Mouse (Mus musculus) CD8-positive naive resting alpha-beta T cell, adult 2 months (primary cell): ENCODE measurements around the gene B3gnt2.

Experiments used
- DNase-seq, 2 experiments: peaks; one replicate each; pipeline ENCODE4 v3.0.0; 2022; ENCODE audit warnings: low read depth in 2 of 2, low spot score in 2 of 2

The B3gnt2 gene

DNA sequence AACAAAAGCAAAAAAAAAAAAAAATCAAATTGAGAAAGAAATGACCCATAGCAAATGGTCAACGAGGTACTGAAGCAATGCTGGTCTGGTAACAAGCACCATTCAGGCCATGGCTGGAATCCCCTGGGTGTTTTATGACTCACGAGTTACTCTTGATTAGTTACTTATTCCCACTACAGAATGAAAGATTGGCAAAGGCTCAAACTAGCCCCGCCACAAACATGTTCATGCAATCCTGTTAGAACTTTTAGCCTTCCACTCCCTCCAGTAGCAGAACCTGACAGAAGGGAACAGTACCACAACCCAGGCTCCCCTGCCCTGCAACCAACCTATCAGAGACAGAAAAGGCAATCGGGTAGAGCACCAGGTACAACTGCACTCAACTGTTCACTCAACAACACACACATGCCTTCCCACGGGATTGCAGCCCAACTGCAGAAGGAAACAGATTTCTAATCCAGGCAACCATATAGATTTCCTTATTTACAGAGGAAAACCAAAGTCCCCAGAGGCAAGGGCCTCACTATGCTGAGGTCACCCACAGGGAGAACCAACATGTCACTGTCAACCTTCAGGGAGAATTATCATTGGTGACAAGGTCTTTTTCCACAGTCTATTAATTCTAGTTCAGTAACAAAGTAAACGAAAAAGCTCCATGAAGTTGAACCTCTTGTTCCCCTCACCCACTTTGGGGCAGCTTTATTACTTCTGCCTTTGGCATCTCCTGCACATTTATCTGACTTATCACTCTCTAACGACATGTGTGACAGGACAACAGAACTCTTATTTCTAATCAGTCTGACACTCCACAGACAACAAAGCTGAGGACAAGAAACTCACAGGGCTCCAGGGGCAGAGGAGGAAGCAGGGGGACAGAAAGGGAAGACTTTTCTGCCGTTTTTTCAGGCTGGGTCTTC lies 12.8 kb downstream of the B3gnt2 start:
- no peak for DNase-seq

DNA sequence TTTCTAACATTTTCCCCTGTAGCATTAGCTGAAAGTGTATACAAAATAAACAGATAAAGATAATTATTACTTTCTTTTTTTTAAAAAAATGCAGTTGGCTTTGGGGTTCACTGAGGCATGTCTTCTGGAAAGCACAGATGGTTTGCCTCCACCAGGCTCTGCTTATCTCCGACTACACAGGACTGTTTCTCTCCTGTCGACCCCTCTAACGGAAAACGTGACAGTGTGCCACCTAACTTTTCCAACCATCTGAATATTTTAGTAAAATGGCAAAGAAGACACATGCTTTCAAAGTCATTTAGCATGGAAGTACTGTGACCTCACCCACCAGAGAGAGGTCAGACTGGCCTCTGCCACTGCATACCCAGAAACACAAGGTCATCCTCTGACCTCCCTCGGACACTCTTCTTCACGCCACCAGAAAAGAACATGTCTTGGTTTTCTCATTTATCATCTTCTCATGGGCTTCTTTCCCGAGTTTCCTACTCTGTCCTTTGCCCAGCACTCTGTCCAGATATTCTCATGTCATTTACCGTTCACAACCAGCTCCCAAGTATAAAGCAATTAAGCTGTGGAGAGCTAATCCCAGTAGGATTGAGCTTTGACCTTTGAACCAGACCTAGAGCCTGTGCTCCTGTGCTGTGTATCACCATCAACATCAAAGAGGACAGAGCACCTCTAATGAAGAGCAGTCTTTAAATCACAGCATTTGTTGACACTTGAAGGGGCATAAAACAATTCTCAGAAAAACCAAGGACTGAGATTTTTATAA lies 13.6 kb downstream of the B3gnt2 start:
- DNase-seq: no peak

DNA sequence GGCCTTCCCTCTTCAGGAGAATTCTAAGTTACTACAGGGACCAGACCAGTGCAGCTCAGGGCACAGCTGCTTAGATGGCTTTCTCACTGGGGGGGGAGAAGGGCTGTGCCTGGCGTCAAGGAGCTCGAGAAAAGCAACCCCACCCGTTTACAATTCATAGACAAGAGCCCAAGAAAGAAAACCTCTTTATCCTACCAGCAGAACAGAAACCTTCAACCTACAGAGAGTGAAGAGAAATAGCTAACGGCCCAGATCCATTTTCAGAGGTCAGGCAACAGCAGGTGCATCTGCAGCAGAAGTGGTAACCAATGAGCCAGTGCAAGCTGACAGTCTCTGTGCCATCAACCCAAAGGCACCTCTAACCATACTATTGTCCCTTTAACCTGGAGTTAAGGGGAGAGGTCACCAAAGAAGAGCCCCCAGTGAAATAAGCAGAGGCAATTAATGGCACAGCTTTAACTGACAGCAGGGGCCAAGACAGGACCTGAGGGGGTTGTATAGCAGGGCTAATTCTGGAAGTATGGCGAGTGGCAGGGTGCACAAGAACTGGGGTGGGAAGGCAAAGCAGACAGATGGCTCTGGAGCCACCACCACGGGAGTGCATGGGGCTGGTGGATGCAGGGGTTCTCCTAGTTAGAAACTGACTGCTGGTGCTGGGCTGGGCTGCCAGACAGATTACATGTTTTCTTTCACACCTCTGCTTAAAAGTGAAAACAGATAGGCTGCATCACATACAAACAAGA lies 14.5 kb downstream of the B3gnt2 start:
- no peak for DNase-seq

DNA sequence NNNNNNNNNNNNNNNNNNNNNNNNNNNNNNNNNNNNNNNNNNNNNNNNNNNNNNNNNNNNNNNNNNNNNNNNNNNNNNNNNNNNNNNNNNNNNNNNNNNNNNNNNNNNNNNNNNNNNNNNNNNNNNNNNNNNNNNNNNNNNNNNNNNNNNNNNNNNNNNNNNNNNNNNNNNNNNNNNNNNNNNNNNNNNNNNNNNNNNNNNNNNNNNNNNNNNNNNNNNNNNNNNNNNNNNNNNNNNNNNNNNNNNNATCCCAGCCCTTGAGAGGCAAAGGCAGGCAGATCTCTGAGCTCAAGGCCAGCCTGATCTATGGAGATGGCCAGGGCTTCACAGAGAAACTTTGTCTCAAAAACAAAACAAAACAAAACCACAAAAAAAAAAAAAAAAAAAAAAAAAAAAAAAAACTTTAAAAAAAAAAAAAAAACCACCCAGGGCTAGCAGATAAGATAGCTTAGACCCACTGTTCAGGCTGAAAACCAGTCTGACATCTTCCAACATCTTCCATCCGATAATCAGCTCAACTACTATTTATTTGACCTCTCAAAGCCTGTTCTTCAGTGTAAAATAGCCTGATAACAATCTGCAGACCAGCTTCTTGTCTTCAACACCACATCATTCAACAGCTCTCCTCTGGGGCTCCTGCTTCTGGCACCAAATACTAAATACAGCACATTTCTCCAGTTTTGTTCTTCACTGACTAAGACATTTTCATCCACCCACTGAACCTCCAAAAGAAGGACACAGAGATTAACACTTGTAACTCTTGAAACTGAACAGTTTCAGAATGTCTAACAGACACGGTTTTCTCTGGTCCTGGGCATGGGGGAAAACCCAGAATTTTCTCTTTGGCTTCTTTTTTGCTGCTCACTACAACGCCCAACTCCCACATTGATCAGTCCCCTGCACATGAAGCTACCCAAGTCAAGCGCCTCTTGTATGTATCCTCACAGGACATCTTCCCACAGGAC lies 15.7 kb downstream of the B3gnt2 start:
- no peak for DNase-seq

DNA sequence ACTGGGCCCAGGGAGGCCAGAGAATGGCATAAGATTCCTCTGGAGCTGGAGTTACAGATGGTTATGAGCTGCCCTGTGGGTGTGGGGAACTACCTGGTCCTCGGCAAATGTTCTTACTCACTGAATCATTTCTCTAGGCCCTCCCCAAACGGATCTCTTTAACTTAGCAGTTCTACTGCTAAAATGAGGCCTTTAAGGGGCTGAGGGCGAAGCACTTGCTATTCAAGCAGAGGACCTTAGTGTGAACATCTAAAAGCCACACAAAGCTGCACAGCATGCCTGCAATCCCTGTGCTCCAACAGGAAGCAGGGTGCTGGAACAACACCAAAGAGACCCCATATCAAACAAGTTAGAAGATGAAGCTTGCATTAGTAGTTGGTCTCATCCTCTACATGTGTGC lies 21.3 kb downstream of the B3gnt2 start:
- DNase-seq: no peak

DNA sequence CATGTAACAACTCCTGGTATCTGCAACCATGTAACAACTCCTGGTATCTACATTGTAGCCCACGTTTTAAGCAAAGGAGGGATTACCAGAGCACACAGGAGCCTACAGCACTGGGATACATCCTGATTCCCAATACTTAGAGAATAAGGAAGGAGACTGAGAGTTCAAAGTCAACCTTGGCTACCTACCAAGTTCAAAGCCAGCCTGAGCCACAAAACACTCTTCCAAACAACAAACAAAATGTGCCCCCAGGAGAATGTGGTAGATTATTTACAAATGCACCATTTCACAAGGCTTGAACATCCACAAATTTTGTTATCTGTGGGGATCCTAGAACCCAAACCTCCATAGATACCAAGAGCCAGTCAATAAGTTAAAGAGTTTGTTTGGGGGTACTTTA lies 22.4 kb downstream of the B3gnt2 start:
- no peak for DNase-seq

DNA sequence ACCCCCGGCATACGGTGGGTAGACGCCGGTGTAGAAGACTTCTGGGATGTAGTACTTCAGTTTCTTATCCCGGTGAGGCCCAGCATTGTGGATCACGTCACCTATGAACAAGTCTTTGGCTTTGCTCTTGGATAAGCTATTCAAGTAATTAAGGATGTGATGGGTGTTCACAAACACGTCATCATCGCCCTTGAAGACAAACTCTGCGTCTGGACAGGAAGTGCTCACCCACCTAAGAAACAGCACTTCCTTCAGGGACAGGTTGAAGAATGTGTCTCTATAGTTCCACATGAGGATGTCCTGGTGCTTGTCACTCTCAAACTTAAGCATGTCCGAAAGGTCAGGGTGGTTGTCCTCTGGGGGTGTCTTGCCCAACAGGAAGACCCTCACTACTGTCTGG lies 24.5 kb downstream of the B3gnt2 start:
- DNase-seq: no peak

DNA sequence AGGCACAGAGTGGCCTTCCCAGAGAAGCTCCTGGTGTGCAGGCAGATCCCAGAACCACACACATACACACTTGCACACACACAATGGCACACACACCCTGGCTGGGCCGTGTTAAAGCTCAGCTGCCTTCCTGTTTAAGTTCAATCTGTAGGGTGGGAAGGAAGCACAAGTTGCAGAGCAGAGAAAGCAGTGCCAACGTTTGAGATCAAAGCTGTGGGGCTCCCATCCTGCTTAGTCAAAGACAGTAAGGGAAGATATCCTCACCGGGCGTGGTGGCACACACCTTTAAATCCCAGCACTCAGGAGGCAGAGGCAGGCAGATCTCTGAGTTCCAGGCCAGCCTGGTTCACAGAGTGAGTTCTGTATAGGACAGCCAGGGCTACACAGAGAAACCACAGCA lies 28.2 kb downstream of the B3gnt2 start:
- no peak for DNase-seq

DNA sequence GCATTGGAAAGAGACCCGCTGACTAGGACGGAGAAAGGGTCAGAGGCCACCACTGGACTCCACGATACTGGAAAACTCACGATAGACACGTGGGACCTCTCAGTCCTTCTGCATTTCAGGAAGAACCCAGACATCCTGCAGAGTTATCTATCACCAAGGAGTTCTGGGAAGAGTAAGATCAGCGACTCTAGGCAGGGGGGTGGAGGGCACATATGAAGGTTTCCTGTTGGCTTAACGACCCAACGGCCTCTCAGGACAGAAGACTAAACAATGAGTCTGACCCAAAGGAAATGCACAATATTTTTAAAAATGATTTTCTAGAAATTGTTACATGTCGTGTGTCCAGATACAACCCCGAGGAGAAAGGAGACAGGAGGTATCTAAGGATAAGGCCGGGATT lies 28.8 kb downstream of the B3gnt2 start:
- no peak for DNase-seq

DNA sequence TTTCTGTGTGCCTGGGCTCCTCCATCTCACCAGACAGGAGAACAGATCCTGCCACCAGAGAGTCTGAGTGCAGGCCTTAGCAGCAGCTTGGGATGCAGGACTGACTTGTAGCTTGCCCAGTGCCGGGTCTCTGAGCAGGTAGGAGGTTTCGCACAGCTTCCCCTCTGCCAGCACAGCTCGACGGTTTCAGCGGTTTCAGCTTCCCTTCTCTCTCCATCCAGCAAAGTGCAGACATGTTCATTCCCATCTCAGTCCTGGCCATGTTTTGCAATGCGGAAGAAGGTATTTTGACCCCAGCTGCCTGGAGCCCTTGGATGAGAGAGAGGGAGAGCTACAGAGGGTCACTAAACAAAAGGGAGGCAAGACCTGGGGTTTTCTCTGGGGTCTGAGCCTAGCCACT lies 30.1 kb downstream of the B3gnt2 start:
- no peak for DNase-seq

DNA sequence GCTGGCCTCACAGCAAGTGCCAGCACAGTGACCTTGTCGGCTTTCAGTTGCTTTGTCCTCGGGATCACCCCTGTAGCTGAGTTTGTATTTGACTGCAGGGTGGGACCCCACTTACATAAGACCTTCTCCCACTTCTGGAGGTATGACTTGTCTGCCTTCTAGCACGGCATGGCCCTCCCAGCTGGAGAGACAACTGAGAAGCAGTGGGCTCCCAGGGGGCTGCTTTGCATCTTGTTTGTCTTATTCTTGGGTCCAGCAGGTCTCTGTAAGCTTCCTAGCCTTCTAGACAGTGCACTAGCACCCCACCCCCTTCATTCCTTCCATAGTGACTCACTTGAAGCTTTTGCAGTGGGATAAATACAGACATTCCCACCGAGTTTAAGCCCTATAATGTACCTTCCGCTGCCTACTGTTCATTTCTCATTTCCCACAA lies 30.6 kb downstream of the B3gnt2 start:
- DNase-seq: no peak

DNA sequence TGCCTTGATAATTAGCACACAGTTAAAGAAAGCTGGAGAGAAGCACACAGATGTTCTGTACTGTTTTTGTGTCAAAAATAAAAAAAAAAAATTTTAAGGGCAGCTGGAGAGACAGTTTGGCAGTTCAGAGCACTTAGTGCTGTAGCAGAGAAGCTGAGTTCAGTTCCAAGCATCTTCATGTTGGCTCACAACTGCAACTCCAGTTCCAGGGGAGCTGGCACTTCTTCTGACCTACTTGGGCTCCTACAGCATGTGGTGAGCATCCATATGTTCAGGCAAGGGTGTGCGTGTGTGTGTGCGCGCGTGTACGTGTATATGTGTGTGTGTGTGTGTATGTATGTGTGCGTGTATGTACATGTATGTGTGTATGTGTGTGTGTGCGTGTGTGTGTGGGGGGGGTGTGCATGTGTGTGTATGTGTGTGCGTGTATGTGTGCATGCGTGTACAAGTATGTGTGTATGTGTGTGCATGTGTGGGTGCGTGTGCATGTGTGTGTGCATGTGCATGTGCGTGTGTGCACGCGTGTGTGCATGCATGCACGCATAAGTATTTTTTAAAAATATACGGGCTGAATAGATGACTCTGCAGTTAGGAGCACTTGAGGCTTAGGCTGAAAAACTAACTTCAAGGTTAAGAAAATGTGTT lies 31.7 kb downstream of the B3gnt2 start:
- no peak for DNase-seq

DNA sequence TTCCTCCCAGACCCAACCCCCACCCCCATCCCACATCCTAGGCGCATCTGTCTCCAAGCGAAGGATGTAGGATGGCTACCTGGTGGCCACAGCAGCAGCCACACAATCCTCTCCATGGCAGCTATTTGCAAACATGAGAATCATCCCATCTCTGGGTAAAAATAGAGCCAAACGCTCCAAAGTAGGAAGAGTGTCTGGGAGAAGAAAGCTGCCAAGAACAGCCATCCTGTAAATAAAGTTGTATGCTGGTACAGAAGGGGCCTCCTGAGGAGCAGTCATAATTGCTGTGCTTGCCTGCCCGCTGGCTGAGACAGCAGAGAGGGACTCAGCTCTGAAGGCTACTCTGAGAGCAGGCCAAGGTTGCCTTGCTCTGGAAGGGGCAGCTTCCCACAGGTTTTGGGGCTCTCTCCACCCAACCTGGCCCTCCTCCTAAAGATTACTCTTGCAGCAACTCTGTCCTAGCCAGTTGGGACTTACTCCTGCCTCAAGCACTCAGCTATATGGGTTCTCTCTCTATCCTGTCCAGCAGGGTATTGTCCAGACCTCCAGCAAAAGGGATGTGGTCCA lies 33.2 kb downstream of the B3gnt2 start:
- no peak for DNase-seq

DNA sequence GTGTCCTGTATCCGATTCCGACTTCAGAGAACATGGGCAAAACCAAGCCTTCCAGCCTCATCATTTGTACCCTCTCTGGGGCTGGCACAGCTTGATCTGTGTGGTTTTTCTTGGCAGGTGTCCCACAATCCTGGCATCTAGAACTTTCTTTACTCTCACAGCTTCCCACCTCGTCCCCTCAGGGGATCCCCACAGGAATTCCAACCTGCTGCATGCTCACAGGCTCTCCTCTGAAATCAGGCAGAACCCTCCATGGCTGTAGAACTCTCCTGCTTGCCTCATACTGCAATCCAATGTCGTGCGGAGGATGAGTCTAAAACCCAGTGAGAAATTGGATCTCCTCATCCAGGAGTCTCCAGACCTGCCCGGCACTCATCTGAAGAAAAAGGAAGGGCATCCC lies 34.1 kb downstream of the B3gnt2 start:
- no peak for DNase-seq

DNA sequence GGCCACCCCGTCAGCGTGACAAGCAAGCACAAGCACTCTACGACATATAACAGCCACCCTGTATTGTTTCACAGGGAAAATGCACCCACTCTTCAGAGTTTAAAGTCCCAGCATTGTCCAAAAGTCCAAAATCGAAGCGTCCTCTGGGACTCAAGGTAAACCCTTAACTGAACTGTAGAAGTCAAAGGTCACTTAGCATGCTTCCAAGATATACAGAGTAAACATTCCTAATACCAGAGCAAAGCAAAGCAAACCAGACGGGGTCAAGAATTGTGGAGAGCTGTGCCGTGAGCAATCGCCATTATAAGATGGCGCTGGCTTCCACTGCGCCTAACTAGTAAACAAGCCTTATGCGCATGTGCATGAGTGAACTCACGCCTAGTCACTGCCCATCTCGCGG lies 34.7 kb downstream of the B3gnt2 start:
- no peak for DNase-seq

DNA sequence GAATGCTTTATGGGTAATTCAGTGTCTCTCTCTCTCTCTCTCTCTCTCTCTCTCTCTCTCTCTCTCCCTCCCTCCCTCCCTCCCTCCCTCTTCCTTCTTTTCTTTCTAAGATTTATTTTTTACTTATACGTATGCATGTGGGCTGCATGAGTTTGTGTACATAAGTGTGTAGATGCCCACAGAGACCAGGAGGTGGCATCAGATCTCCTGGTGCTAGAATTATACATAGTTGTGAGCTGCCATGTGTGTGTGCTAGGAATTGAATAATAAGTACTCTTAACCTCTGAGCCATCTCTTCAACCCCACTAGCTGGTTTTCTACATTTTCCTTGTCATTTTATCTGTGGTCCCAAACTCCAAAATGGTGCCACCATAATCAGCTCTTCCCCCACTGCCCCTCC lies 35.2 kb downstream of the B3gnt2 start:
- no peak for DNase-seq

DNA sequence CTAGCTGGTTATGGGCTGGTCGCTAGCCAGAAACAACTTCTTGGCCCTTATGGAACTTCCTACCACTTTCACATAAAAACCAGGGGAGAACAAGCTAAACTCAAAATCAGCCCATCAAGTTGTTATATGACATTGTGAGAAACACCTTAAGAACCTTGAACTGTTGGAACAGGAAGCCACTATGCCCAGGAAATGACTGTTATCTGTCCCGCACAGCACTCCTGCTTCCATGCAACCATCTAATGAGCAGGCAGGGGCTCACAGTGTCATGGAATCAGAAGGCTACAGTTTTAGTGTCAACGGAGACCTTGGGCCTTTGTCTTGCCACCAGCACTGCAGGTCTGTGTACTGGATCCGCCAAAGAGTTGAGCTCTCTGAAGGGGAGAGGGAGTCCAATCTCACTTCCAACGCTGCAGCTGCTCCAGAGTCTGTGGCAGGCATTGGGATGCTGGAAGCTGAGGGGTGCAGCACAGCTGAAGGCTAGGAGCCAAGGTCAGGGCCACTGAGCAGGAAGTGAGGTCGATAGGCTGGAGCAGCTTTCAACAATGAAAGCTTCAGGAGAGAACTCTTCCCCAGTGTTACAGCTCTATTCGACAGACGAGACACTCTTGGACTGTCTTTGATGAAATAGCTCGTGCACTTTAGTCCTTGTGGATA lies 36.6 kb downstream of the B3gnt2 start:
- no peak for DNase-seq

DNA sequence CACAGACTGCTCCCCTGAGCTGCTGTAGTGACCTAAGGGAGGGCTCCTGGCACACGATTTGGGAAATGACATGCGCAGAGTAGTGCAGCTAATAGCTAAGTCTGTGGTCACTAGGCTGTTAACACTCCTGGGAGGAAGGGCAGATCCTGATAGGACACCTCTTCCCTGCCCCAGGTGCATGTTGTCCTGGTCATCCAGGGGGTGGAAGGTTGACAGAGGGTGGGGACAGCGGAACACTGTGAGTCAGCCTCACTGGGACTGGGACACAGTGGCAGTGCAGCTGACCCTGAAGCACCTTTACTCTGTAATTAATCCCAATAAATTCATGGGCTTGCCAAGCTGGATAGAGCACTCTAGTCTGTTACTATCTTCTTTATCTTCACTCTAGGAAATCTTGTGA lies 39.5 kb downstream of the B3gnt2 start:
- DNase-seq: no peak

DNA sequence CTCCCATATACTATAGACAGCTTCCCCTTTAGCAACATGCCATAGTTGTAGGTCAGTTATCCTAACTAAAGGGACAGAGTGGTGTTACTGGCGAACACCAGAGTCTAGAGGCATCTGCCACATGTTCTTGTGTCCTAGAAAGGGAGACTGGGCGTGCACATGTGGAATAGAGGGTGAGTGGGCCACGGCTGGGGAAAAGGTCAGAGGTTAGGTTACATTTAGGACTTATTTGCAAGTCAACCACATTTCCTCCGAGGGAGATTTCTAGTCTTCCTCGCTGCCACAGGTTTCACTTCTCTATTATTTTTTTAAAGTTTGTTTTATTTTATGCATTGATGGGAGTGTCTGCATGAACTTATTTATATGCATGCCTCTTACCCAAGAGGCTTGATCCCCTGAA lies 42.4 kb downstream of the B3gnt2 start:
- no peak for DNase-seq
